Mouse (Mus musculus) colon, adult 2 months (tissue): ENCODE measurements around the gene Cyp2s1. TPM values are rescaled to one million over a fixed set of nuclear protein-coding genes. Genes with fewer than 3 reads are reported as not detected.

ENCODE experiments used
- polyA plus RNA-seq: library from polyadenylated mRNA; depleted of rRNA; stranded (reverse); fragments of >200 nt; gene quantifications from 2 replicates; pipeline ENCODE4 v1.2.3, GENCODE M21; 2012; rRNA removed

The Cyp2s1 gene
- polyA plus RNA-seq, result 83.9 and 93.4 TPM in 2 replicates

GRCm38 (mm10) chr7:25816241-25816919 is at the start of gene Cyp2s1:
TSS of gene Cyp2s1 (minus strand) at chr7:25816913.

GRCm38 (mm10) chr7:25788220-25789128 is 28.2 kb downstream of the Cyp2s1 start, which contains the start of gene Axl:
TSS of gene Axl (minus strand) at chr7:25788705.

GRCm38 (mm10) chr7:25754738-25755467 is 61.8 kb downstream of the Cyp2s1 start, which contains the start of gene Hnrnpul1:
TSS of gene Hnrnpul1 (minus strand) at chr7:25754757.

Other genes starting within 250 kb of the Cyp2s1 start
- 0.65 and 1.7 TPM in 2 replicates for gene Erich4, start 201.0 kb downstream of the Cyp2s1 start, polyA plus RNA-seq
- gene Dmac2, start 197.5 kb downstream of the Cyp2s1 start, polyA plus RNA-seq, result 86.7 and 94.4 TPM in 2 replicates
- gene B3gnt8, start 190.3 kb downstream of the Cyp2s1 start, polyA plus RNA-seq, result 14.8 and 18.0 TPM in 2 replicates
- 124 and 131 TPM in 2 replicates for gene Bckdha, start 157.9 kb downstream of the Cyp2s1 start, polyA plus RNA-seq
- 73.3 and 77.2 TPM in 2 replicates for gene Exosc5, start 157.7 kb downstream of the Cyp2s1 start, polyA plus RNA-seq
- 0.58 and 1.6 TPM in 2 replicates for gene Tmem91, start 141.7 kb downstream of the Cyp2s1 start, polyA plus RNA-seq
- gene B9d2, start 136.1 kb downstream of the Cyp2s1 start, polyA plus RNA-seq, result 31.8 and 42.8 TPM in 2 replicates
- gene Tgfb1, start 129.9 kb downstream of the Cyp2s1 start, polyA plus RNA-seq, result 19.2 and 29.7 TPM in 2 replicates
- 73.4 and 84.1 TPM in 2 replicates for gene Ccdc97, start 97.8 kb downstream of the Cyp2s1 start, polyA plus RNA-seq
- gene Hnrnpul1, start 62.2 kb downstream of the Cyp2s1 start, polyA plus RNA-seq, result 46.5 and 50.5 TPM in 2 replicates
- gene Axl, start 28.2 kb downstream of the Cyp2s1 start, polyA plus RNA-seq, result 49.2 and 52.7 TPM in 2 replicates
- gene Cyp2b10, start 80.7 kb upstream of the Cyp2s1 start, polyA plus RNA-seq, result not detected in 2 replicates
- not detected in 2 replicates for gene Cyp2b13, start 244.6 kb upstream of the Cyp2s1 start, polyA plus RNA-seq